Mouse (Mus musculus) gastrocnemius, postnatal 14 days (tissue): ENCODE results near the gene Podn. TPM values are rescaled to one million over a fixed set of nuclear protein-coding genes. Genes with fewer than 3 reads are reported as not detected.

ENCODE experiments used
- DNase-seq: peaks from one replicate; pipeline ENCODE4 v3.0.0; 2021; ENCODE audit warnings: mixed read lengths
- intact Hi-C: fragments of 180-260 bp; cut with DNase I; formaldehyde crosslinking; loops from one replicate; pipeline ENCODE4 v1.15.1; 2025; ENCODE audit warnings: low total_unique reads
- total RNA-seq, 2 experiments: library from RNA; stranded (reverse); gene quantifications; 2 replicates each; pipeline ENCODE4 v1.2.3; 2021

Gene Podn
- total RNA-seq, 2 experiments from 2014 or later: 7.0 to 10.0 TPM

DNA sequence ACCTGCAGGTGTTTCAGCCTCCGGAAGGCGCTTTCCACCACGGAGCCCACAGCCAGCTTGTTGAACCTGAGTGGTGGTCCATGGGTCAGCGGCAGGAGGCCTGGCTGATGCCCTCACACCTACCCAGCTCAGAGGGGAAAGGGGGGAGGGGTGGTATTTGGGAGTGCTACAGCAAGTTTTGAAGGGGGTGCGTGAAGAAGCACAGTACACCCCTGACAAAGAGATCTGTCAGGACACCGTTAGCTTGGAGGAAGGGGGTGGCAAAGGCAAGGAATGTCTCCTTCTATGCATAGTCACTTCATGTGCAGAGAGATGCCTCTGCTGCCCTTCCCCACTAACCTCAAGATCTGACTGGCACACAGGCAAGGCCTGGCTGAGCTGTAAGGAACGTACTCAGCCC, 78.4 kb downstream of the Podn start:
- intact Hi-C loops: no loop called here
- no peak for DNase-seq

DNA sequence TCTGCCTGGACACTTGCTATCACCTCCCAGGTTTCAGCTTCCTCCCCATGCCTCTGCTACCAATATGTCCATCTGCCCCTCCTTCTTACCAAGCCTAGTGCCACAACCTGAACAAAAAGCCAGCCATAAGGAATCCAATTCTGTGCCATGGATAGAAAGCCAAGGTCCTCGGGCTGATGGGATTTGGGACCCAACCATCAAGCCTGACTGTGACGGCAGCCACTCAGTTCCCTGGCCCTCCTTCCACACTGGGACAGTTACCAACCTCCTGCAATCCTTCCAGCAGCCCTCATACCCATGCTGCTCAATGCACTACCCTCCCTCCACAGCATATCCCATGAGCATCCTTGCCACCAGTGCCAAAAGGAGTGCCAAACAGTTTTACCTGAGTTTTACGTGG, 79.9 kb downstream of the Podn start:
- intact Hi-C loops: no loop called here
- DNase-seq: peak; percentile 30

DNA sequence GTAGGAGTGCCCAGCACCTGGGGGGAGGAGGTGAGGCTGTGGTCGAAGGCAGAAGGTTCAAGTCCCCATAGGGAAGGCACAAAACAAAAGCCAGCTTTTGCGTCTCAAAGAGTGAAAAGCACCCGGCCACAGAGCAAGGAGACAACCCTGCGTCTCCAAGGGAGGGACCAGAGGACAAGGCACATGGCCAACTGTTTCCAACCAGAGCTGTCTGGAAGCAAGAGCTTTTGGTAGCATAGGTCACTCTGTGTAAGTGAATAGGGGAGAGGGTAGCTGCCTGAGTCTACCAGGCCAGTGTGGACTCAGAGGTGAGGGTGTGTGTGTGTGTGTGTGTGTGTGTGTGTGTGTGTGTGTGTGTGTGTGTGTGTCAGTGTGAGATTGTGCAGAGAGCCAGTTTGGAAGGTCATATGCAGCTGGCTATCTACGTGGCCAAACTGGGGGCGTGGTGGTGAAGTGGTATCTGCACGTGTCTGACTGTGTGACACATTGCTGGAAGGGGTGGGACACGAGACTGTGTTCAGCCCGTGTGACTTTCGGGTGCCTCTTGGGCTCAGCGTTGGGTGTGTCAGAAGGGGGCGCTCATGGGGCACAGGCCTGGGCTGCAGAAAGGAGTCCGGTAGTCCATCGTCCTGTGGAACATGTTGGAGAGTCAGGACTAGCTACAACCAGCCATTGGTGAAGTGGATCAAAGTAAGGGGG, 81.0 kb downstream of the Podn start:
- peak; percentile 75 for DNase-seq
- intact Hi-C loops: no loop called here

DNA sequence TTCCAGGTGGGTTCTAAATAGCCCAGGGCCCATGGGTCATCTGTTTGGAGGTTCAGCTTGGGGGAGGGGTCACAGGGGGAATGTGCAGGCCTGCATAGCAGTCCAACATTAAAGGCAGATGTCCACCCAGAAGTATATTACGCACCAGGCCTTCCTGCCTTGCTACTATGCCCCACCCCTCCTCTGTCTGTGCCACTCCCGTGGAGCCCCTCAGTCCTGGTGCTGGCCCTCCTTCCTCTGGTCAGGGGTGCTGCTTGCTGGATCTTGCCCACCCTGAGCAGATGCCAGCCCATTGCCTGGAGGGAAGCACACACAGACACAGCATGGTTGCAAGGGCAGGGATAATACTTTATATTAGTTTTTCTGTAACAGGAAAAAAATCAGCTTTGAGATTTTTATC, 81.8 kb downstream of the Podn start:
- DNase-seq: no peak
- intact Hi-C loops: no loop called here

DNA sequence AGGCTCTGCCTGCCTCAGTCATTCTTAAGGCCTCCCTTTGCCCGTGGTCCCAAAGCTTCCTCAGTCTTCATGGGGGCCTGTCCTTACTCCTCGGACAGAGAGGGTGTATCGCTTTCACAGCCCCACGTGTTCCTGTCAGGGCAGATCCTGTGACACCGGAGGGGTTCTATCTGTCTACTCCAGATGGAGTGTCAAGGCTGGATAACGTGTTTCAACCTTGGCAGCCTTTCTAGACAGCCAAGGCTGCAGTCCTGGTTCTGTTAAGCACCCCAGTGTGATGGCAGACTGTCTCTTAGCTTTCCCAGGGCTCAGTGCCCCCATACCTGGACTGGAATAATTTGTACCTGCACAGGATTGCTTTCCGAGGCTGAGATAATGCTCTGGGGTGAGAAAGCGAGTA, 87.7 kb downstream of the Podn start:
- intact Hi-C loops: no loop called here
- no peak for DNase-seq

DNA sequence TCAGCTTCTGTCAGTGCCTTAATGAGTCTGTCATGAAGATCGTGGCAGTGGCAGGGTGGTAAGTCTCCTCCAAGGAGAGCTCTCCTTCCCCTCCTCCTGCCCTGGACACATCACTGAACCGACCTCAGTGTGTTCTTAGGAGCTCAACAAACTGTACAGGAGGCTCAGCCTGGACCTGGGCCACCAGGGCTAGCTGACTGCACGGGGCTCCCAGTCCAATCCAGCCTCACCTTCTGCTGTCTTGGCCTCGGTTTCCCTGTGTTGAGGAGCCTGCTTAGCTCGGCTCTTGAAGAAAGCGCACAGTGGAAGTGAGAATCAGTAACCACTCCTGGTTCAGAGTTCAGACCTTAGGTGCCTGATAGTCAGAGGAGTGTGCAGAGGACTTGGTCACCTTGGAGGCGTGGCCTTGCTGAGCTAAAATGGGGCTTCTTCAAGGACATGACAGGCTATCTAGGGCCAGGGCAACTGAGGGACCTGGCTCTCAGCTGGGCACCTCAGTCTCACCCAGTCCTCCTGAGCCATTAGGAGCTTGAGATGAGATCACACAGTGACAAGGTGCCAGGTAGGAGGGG, 88.6 kb downstream of the Podn start:
- DNase-seq: no peak
- intact Hi-C loops: no loop called here

DNA sequence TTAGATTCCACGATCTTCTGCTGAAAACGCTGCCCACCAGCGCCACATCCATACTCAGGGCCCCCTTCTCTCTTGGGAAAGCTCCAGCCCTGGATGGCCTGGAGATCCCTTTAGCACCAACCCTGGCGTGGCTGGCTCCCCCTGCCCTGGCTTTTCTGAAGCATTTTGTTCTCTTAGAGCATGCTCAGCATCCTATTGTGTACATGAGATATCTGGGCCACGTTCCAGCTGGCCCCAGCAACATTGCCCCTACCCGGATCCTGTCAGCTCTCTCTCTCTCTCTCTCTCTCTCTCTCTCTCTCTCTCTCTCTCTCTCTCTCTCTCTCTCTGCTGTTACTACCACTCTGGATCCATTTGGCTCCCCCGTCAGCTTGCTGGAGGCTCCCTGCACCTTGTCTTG, 90.9 kb downstream of the Podn start:
- DNase-seq: no peak
- intact Hi-C loops: no loop called here

DNA sequence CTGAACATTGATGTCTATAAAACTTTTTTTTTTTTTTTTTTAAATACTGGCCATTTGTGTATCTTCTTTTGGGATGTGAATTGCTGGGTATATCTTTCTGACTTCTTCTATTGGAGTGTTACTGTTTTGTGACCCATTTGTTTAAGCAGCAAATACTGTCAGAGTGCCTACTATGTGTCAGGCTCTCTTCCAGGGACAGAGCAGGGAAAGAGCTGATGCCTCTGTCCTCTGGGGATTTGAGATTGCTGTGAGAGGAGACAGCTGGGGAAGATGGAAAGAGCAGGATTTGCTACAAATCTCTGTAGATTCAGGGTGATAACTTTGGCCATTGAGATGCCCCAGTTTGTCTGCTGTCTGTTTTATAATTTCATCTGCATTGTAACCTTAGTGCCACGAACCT, 96.9 kb downstream of the Podn start:
- intact Hi-C loops: no loop called here
- no peak for DNase-seq

DNA sequence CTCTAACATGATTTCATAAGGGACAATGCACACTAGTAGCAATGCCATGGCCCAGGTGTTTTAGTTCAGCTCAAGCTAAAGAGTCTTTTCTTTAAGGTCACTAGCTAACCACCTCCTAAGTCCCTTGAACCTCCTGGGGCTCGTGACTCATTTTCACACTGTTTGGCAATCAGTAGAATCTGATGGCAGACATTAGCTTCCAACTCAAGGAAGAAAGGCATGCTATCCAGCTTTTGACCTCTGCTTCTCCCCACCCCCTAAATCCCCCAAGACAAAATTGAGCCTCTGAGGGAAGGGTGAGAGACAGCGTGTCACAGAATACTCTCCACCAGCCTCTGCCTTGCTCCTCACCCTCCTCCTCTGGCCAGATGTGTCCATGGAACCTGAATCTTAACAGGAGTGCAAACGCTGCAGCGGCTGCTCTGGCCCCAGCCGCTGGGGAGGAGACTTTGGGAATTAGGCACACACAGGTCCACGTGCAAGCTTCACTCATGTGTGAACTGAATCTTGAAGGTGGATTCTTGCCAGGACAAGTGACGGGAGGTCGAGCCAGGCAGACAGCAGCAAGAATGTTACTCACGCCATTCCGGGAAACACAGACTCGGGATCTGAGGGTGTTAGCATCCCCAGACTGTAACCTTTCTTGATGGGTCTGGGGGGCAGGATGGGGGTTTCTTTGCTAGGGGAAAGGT, 97.5 kb downstream of the Podn start:
- intact Hi-C loops: no loop called here
- peak; percentile 68 for DNase-seq

DNA sequence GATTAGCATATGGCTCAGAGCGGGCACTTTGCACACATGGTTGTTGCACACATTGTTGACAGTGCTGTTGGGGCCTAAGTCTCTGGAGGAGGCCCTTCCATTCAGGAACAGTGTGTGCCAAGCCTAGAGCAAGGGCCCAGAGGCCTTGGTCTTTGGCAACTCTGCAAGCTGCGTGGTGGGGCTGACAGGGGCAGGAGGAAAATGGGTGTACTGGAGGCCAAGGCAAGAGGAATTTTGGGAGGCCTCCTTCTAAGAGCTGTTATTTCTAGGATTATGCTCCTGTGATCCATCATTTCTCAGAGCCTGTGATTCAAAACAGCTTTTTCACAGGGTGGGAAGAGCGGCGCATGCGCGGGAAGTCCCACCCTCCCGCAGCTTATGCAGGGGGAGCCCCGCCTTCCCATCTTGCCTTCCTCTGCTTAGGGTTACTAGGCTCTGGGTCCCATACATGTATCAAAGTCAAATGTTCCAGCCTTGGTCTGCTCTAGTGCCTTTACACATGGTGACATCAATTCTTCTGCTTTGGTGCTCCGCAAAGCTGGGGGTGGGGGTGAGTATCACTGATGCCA, 99.7 kb downstream of the Podn start:
- intact Hi-C loops: no loop called here

DNA sequence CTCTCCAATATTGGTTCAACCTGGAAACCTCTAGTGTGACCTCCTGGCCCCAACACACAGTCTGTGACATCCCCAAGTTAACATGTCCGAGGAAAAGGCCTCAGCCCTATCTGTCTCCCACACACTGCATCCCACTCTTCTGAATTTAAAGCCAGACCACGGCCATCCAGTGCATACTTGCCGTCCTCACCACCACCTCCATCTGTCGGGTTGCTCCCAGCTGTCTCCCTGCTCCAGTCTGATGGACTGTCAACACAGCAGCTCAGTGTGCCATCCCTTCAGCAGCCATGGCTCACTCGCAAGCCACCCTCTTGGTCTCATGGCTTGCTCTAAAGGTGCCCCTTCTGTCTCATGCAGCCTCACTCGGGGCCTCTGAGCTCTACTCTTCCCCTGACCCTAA, 100.5 kb downstream of the Podn start:
- intact Hi-C loops: no loop called here

More for the DNA sequence above, 99.7 kb downstream of the Podn start:
- no peak for DNase-seq

DNA sequence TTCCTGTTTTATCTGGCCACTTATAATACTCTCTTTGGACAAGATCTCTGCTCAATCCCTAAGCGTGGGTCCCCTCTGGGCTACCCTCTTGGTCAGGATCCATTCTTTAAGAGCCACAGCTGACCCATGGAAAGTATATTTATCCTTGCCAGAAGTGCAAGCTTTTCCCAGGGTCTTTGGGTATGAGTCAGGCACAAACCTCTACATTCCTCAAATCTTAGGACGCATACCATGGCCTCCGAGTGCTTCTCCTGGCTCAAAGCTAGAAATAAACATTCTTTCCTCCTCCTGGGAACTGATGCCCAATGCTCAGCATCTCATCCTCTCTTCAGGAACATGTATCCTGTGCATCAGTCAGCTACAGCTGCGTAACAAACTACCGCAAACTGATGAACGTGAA, 101.2 kb downstream of the Podn start:
- intact Hi-C loops: no loop called here
- no peak for DNase-seq

More for the DNA sequence above, 100.5 kb downstream of the Podn start:
- no peak for DNase-seq

DNA sequence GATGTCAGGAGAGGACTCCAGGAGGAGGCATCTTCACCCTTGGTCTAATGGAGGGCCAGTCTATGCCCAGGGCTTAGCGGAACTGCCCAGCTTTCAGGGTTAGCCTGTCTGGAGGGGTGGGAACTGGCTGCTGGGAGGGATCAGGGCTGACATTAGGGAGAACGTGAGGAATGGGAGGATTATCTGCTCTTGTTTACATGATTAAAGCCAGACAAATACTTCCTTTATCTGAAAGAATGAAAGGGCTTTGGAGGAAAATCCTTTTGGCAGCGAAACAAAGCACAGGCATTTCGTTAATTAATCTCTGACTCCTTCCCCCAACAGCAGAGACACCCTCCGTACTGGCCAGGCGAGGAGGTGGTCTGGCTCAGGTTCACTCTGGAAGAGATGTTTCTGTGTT, 104.4 kb downstream of the Podn start:
- intact Hi-C loops: no loop called here
- DNase-seq: no peak

DNA sequence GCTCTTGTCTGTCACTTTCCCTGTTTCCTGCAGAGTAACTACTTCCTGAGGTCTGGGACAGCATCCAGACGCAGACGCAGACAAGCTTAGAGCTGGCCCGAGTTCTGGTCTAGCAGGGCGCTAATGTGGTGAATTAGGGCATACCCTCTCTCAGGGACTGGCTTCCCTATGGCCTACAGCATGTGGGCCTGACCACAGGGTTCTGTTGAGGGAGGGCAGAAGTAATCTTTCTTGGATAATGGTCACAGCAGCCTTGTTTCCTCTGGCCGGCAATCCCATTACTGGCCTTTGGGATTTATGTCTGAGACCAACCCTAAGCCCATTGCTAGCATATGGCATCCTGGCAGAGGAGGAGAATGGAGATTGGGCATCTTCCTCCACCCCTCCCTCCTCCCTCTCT, 105.4 kb downstream of the Podn start:
- intact Hi-C loops: no loop called here
- DNase-seq: no peak

DNA sequence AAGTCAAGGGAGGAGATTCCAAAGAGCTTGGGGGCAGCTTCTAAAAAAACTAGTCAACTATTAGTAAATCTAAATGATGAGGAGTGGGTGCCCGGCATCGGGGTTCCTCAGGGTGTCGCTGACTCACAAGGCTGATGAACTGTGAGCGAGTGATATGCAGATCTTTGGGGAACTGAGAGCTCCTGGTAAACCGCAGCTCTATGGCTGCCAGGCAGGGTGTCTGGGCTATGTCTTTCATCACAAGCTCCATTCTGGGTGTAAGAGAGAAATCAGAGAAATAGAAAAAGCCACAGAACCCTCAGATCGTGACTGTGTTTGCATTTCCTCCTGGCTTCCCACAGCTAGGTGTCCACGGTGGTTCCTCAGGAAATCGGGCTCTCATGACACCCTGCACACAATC, 107.3 kb downstream of the Podn start:
- DNase-seq: no peak

DNA sequence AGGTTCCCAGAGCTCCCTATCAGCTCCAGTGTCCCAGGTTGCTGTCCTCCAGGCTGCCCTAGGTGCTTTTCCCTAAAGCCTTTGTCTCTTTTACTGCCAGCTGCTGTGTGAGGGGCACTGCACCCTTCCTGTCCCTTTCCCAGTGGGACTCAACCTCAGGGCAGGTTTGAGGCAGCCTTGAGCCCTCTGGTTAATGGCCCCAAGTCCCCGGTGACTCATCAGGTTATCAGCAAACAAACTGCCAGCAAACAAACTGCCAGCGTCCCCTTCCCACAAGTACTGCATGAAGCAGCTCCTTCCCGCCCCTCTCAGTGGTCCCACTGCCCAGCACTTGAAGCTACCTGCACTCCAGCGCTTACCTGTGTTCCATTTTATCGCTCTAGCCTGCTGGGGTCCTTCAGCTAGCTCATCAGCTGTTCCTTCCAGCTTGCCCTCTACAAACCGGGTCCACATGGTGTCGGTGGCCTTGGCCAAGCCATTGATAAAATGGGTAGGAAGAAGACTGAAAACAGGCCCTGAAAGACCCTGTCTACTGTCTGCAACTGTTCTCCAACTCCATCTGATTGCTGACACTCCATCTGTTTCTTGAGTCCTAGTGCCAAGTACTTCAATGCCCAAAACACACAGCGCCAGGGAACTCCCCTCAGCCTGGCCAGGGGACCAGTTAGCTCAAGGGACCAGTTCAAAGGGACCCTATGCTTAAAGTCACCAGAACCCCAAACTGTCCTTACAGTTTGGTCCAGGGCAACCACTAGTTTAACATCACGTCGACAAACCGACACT, 109.7 kb downstream of the Podn start:
- DNase-seq: no peak
- intact Hi-C loops: no loop called here

More for the DNA sequence above, 107.3 kb downstream of the Podn start:
- intact Hi-C loops: no loop called here

DNA sequence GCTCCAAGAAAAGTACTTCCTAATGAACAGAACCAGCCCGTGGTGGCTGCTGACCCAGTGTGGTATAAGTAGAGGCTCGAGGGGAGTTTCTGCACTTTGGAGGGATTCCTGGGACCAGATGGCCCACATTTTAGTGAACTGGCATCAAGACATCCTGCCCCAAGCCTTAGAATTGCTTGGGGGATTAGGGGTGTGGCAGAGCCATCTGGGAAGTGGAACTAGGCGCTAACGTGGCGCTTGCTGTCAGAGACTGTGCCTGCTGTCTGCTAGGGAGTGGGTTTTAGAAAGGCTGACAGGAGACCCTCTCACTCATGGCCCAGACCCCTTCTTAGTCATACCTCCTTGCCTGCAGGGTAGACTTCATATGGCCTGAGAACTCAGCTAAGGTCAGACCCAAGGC, 110.4 kb downstream of the Podn start:
- DNase-seq: no peak
- intact Hi-C loops: no loop called here

DNA sequence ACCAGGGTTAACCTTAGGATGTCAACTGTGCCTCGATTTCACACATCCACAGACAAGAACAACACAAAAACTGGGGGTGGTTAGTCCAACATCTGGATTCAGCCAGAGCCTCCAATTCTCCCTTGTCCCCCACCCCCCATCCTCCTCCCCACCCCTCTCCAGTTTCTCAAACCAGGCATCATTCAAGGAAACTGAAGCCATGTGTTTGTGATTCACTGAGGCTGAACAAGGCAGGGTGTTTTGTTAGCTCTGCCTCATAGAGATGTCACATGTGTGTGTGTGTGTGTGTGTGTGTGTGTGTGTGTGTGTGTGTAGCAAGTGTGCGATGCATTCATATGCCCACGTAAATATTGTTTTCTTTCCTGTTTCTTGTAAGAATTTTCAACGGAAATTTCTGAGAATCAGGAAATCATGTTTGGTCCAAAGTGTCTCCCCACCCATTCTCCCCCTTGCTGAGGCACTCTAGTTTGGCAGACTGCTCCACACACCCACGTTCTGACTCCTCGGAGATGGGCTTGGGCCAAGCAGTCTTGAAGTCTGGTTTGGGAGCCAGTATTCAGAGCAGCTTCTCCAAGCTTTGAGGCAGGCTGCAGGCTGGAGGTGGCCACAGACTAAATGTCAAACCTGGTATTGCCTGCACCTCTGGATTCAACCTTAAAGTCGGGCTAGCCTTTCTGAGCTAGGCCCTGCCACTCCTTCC, 111.8 kb downstream of the Podn start:
- DNase-seq: peak; percentile 85
- intact Hi-C loops: no loop called here

DNA sequence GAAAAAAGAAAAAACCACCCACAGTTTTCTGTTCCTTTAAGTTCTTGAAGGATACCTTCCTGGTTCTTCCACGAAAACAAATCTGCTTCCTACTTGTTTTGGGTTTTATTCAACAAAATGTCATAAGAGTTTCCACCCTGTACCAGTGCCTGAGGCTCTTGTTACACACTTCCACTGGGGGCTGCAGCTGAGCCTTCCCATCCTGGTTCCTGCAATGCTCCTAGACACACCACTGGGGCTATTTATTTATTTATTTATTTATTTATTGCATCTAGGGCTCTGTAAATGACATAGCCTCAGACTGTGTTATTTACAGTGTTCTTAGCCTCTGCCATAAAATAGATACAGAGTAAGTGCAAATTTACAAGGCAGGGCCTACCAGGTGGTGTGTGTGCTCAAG, 112.5 kb downstream of the Podn start:
- DNase-seq: no peak
- intact Hi-C loops: no loop called here
